Mouse (Mus musculus) kidney, adult 2 months (tissue): ENCODE data around the gene Htra2. TPM values are rescaled to one million over a fixed set of nuclear protein-coding genes. Genes with fewer than 3 reads are reported as not detected.

Experiments used
- DNase-seq: peaks from one replicate; pipeline ENCODE4 v3.0.0; 2021
- H3K27ac ChIP-seq: fragments of 200-500 bp; 2 replicates; pipeline ENCODE4 v1.5.1; 2012; ENCODE audit warnings: low read depth, low read length, control low read depth, inconsistent platforms; ENCODE audit not compliant: insufficient read depth
- H3K27me3 ChIP-seq: fragments of 200-500 bp; replicated peaks from 2 replicates; pipeline ENCODE4 v1.6.1; 2012; ENCODE audit warnings: mild to moderate bottlenecking, moderate library complexity, low read length, inconsistent platforms; ENCODE audit not compliant: control insufficient read depth, insufficient read depth
- H3K36me3 ChIP-seq: fragments of 200-500 bp; 2 replicates; pipeline ENCODE4 v1.6.1; 2012; ENCODE audit warnings: mild to moderate bottlenecking, moderate library complexity, low read length, inconsistent platforms; ENCODE audit not compliant: control insufficient read depth, insufficient read depth
- H3K4me1 ChIP-seq: fragments of 200-500 bp; 2 replicates; pipeline ENCODE4 v1.6.1; 2011; ENCODE audit warnings: low read length; ENCODE audit not compliant: control insufficient read depth, insufficient read depth
- H3K4me3 ChIP-seq: fragments of 200-500 bp; 2 replicates; pipeline ENCODE4 v1.5.1; 2011; ENCODE audit warnings: mild to moderate bottlenecking, low read depth, low read length, control low read depth; ENCODE audit not compliant: insufficient read depth
- CTCF ChIP-seq: fragments of 200-500 bp; conservative IDR thresholded peaks from 2 replicates; pipeline ENCODE4 v1.5.1; 2011; ENCODE audit warnings: low read depth, mild to moderate bottlenecking, control low read depth, low read length, moderate library complexity, mixed read lengths; ENCODE audit not compliant: insufficient read depth, insufficient read length
- POLR2A ChIP-seq: fragments of 200-500 bp; IDR thresholded peaks from one replicate; pipeline ENCODE4 v1.6.1; 2011; ENCODE audit warnings: low read depth, low read length, control low read depth
- WGBS: fragments of 180-500 bp; shearing (Covaris S2); methylation state at CpG from one replicate; pipeline ENCODE4 v1.1.7; 2018; 5-methylcytosine and 5-hydroxymethylcytosine counted together
- polyA plus RNA-seq: library from polyadenylated mRNA; depleted of rRNA; stranded (reverse); fragments of >200 nt; gene quantifications from 2 replicates; pipeline ENCODE4 v1.2.3, GENCODE M21; 2012

Gene Htra2
- polyA plus RNA-seq, 1 experiment, result 40.2 TPM

DNA sequence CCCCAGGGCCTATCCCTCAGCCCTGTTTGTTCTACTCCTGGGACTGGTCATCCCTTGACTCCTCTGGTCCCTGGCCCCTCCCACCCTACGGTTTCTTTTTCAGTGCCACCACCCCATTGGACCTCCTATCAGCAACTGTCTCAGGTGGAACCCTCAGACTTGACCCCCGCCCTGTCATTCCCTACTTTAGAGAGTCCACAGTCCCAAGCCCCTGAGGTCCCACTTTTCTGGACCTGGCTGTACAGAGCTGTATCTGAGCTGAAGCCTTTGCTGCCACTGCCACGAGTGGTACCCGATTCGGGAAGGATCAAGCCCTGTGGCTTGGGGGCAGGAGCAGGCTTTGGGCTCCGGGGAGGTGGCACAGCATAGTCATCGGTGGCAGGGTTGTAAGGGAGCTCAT is 24.0 kb downstream of the Htra2 start:
- H3K4me1 ChIP-seq, result no peaks in the 10 kb centered on the region
- H3K27me3 ChIP-seq, result no peaks in the 10 kb centered on the region
- TF ChIP-seq CTCF (no peak), POLR2A (no peak)
- DNase-seq, result no peak
- H3K36me3 ChIP-seq, result no peaks in the 10 kb centered on the region
- no peak overlapping the region for H3K4me3 ChIP-seq
- H3K27ac ChIP-seq, result no peak overlapping the region
- 88% methylated on average over 7 of the region's 7 CpGs for WGBS

- WGBS, result 68% methylated on average over 10 of the region's 10 CpGs
- Histone ChIP-seq H3K36me3 (no peaks in the 10 kb centered on the region), H3K27ac (no peak overlapping the region), H3K4me1 (no peaks in the 10 kb centered on the region), H3K4me3 (no peak overlapping the region), H3K27me3 (no peaks in the 10 kb centered on the region)
- TF ChIP-seq CTCF, result no peak
- no peak for DNase-seq
Measured at GRCm38 (mm10) chr6:83029777-83030176, 25.3 kb downstream of the Htra2 start.

GRCm38 (mm10) chr6:83027706-83028105 is 27.4 kb downstream of the Htra2 start:
- no peaks in the 10 kb centered on the region for H3K4me1 ChIP-seq
- H3K27ac ChIP-seq, result no peak overlapping the region
- H3K4me3 ChIP-seq, result no peak overlapping the region
- TF ChIP-seq POLR2A, result no peak
- TF ChIP-seq CTCF, result no peak
- no peaks in the 10 kb centered on the region for H3K36me3 ChIP-seq
- no peak for DNase-seq
- 53% methylated on average over 7 of the region's 9 CpGs for WGBS
- no peaks in the 10 kb centered on the region for H3K27me3 ChIP-seq

DNA sequence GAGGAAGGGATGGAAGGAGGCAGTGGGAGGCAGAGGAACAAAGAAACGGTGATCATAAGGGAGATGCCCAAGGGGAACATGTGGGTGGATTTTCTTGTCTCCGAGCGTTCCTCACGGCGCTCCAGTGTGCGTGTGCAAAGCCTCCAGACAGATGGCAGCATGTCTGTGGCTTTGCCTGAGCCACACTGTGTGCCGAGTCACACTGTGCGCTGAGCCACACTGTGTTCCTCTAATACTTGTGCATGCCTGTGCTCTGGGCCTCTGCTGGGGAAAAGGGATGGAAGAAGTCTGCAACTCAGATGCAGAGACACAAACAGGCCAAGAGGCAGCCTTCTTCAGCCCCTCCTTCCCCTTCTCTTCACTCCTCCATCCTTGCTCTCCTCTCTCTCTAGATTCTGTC is 27.8 kb downstream of the Htra2 start:
- Histone ChIP-seq H3K4me3 (no peak overlapping the region), H3K36me3 (no peaks in the 10 kb centered on the region), H3K4me1 (no peaks in the 10 kb centered on the region), H3K27me3 (no peaks in the 10 kb centered on the region), H3K27ac (no peak overlapping the region)
- DNase-seq, result no peak
- TF ChIP-seq CTCF (no peak), POLR2A (no peak)
- 82% methylated on average over 8 of the region's 8 CpGs for WGBS

- no peak for DNase-seq
- Histone ChIP-seq H3K36me3 (no peaks in the 10 kb centered on the region), H3K27ac (no peak overlapping the region), H3K27me3 (no peaks in the 10 kb centered on the region), H3K4me1 (no peaks in the 10 kb centered on the region), H3K4me3 (no peak overlapping the region)
- 92% methylated on average over 4 of the region's 4 CpGs for WGBS
- no peak for TF ChIP-seq POLR2A
- no peak for TF ChIP-seq CTCF
Measured at GRCm38 (mm10) chr6:83025221-83025620, 29.9 kb downstream of the Htra2 start.

GRCm38 (mm10) chr6:83024421-83024820 is 30.7 kb downstream of the Htra2 start:
- WGBS, result 70% methylated on average over 4 of the region's 4 CpGs
- TF ChIP-seq POLR2A, result no peak
- no peak for TF ChIP-seq CTCF
- Histone ChIP-seq H3K27me3 (no peaks in the 10 kb centered on the region), H3K4me1 (no peaks in the 10 kb centered on the region), H3K4me3 (no peak overlapping the region), H3K36me3 (no peaks in the 10 kb centered on the region), H3K27ac (no peak overlapping the region)
- DNase-seq, result no peak

- TF ChIP-seq POLR2A (no peak), CTCF (no peak)
- H3K4me1 ChIP-seq, result no peaks in the 10 kb centered on the region
- WGBS, result 91% methylated on average over 2 of the region's 2 CpGs
- no peak for DNase-seq
- H3K4me3 ChIP-seq, result no peak overlapping the region
- H3K27me3 ChIP-seq, result no peaks in the 10 kb centered on the region
- H3K27ac ChIP-seq, result no peak overlapping the region
- no peaks in the 10 kb centered on the region for H3K36me3 ChIP-seq
Measured at GRCm38 (mm10) chr6:83023786-83024185, 31.3 kb downstream of the Htra2 start.

GRCm38 (mm10) chr6:83023008-83023407 is 32.1 kb downstream of the Htra2 start:
- no peak overlapping the region for H3K4me3 ChIP-seq
- no peaks in the 10 kb centered on the region for H3K27me3 ChIP-seq
- H3K27ac ChIP-seq, result no peak overlapping the region
- DNase-seq, result no peak
- H3K36me3 ChIP-seq, result no peaks in the 10 kb centered on the region
- WGBS, result 89% methylated on average over 9 of the region's 9 CpGs
- no peak for TF ChIP-seq CTCF
- TF ChIP-seq POLR2A, result no peak
- no peaks in the 10 kb centered on the region for H3K4me1 ChIP-seq
